Mouse (Mus musculus): ENCODE results near the gene Iqcm. TPM values are rescaled to one million over a fixed set of nuclear protein-coding genes. Genes with fewer than 3 reads are reported as not detected.

Gene Iqcm
- total RNA-seq, 1 experiment from 2014 or later: not detected

Other genes with a start within 250 kb of the Iqcm start
- not detected in 2 replicates for gene Rasd2, start 234.8 kb upstream of the Iqcm start, total RNA-seq (2017)
- gene Gm10358, start 42.1 kb upstream of the Iqcm start, total RNA-seq (2017): not detected in 2 replicates

All from neutrophil, adult 5-6 weeks (primary cell).